Mouse (Mus musculus): ENCODE measurements around the gene Cdr2l.
A peak's percentile ranks its signal among the peaks of the same experiment; 100 is the strongest.

The Cdr2l gene

DNA sequence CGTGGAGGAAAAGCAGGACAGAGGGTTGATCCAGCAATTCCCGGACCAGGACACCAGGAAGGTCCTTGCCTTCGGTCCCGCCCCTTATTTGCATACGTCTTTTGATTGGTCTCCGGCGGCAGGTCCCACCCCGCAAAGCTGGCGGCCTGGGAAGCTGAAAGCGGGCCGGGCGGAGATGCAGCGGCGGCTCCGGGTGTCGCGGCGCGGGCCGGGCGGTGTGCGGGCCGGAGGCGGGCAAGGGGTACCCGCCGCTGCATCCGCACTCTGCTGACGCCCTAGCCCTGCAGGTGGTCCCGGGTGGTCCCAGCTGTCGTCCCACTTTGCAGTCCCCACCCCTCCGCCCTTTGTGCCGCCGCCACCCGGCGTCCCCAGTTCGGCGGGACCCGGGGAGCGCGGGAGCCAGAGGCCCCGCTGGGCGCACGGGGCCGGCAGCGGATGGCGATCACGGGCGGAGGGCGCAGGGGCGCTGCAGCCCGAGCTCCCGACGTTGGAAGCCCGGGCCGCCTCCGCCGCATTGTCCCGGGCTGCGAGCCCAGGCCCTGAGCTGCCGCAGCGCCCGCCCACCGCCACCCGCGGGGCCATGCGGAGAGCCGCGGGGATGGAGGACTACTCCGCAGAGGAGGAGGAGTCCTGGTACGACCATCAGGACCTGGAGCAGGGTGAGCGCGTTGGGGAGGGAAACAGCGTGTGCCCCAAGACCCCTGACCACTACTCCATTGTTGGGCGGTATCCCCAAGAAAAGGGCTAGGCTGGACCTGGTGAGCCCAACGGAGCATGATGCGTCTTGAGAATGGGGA is at the start of gene Cdr2l:
Cdr2l (plus strand) TSS at position 174 of the 797 bp plus-strand sequence.
- DNase-seq: peak; percentile 91 to 92

- no peak for DNase-seq
These were observed 47.2 kb upstream of the Cdr2l start, which contains the start of gene Otop3 for GRCm38 (mm10) chr11:115334531-115334930. Gene Otop3, plus strand, starts transcription at chr11:115334731.

- DNase-seq: no peak
These were observed 46.5 kb upstream of the Cdr2l start for GRCm38 (mm10) chr11:115335223-115335622.

- DNase-seq: no peak
These were observed 45.6 kb upstream of the Cdr2l start for GRCm38 (mm10) chr11:115336115-115336514.

DNA sequence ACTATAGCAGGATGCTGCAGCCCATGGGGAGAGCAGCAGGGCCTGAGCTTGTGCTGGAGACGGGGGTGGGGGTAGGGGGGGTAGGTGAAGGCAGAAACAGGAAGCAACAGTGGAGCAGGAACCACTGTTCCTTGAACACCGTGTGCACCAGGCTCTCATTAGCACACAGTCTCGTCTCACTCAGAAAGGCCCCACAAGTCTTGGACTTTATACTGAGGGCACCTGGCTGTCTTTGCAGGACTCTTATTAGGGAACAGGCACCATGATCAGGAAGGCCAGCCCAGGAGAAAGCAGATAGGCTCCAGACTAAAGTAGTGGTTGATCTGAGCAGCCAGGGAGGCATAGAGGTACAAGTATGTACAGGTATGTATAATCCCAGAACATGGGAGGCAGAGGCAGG is 44.4 kb upstream of the Cdr2l start:
- no peak for DNase-seq

DNA sequence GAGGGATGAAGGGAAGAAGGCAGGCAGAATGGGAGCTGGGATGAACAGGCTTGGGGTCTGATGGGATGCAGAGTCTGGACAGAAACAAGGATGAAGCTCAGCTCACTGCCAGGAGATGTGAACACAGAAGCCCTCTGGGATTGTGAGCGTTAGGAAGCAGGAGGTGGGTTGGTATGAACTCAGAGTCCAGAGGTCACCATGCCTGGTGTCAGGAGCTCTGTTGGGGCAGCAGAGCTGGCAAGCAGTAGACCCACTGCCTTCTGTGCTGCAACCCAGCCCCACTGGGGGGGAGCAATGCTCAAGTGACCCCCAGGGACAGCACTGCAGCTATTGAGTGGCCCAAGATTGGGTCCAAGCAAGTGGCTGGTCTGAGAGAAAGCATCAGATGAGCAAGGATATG is 43.9 kb upstream of the Cdr2l start:
- DNase-seq: no peak

- DNase-seq: no peak
These were observed 40.5 kb upstream of the Cdr2l start for GRCm38 (mm10) chr11:115341246-115341645.

- DNase-seq: no peak
These were observed 39.9 kb upstream of the Cdr2l start for GRCm38 (mm10) chr11:115341866-115342265.

GRCm38 (mm10) chr11:115344967-115345366 is 36.7 kb upstream of the Cdr2l start:
- DNase-seq: no peak

DNA sequence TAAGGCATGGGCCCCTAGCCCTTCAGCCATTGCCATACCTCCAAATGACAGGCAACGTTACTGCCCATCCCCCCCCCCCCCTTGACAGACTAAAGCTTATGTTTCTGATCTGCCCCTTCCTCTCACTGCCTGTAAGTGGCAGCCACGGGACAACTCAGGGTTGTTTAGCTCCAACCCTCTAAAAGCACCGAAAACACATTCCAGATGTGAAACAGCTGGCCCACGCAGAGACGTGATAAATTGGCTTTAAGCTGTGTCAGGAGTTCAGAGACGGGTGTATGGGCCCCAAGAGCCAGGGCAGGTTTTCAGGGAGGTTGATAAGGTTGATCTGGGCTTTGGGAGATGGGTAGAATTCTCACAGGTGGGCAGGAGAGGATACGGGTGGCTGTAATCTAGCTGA is 36.2 kb upstream of the Cdr2l start:
- DNase-seq: no peak

DNA sequence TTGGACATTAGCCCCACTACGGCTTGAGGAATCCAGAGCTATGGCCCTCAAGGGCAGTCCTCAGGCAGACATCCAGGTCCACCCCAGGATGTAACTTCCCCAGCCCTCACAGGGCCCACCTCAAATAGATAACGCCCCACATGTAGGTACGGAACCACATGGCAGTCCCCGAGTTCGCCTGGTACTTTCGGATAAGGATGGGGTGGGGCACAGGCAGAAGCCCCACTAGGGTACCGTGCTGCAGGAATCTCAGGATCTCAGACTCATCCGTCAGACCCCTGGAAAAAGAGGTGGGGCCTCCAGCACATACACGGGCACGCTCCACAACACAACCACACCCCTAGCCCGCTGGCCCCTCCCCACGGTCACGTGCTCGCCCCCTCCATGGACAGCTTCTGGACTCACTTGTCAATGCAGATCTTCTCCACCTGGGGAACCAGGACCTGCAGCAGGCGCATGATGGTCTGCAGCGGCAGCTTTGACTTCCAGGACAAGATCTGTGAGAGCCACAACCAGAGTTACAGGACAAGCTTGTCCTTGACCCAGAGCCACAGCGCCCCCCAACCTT is 33.0 kb upstream of the Cdr2l start:
- no peak for DNase-seq

DNA sequence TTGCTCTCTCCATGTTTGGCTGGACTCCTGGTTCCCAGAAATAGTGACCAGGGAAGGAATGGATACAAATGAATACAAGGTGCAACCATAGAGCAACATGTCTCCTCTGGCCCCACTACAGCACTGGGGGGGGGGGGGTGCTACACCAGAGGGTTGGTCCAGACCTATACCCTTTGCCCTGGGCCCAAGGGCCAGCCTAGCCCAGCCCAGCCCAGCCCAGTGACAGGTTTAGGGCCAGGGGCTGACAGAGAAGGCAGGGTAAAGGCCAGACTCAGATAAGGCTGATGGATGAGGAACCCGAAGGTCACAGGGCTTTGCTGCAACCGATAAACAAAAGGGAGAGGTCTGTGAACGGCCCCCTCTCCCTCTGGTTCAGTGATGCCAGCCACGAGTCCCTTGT is 31.7 kb upstream of the Cdr2l start:
- no peak for DNase-seq

DNA sequence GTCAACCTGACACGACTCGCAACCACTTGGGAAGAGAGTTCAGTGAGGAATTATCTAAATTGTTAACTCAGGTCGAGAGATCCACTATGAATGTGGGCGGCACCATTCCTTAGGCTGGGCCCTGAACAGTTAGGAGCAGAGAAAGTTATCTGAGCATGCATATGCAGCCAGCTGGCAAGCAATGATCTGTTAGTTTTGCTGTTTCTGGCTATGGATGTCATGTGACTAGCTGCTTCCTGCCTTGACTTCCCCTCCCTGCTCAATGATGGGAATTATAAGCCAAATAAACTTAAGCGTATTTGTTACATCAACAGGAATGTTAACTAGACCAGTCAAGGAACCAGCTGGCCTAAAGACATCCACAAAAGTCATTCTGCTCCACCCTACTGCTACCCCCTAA is 28.3 kb upstream of the Cdr2l start:
- DNase-seq: no peak

- peak; percentile 75 for DNase-seq
These were observed 27.5 kb upstream of the Cdr2l start for GRCm38 (mm10) chr11:115354183-115354582.

GRCm38 (mm10) chr11:115358468-115358867 is 23.2 kb upstream of the Cdr2l start:
- peak; percentile 84 to 88 for DNase-seq

- DNase-seq: no peak
These were observed 22.4 kb upstream of the Cdr2l start for GRCm38 (mm10) chr11:115359293-115359692.

- no peak for DNase-seq
These were observed 22.0 kb upstream of the Cdr2l start for GRCm38 (mm10) chr11:115359726-115360125.

- peak in 1 of 2 experiments; percentile 37 for DNase-seq
These were observed 17.6 kb upstream of the Cdr2l start for GRCm38 (mm10) chr11:115364136-115364535.

- DNase-seq: peak; percentile 43 to 44
These were observed 15.5 kb upstream of the Cdr2l start for GRCm38 (mm10) chr11:115366039-115366705.

DNA sequence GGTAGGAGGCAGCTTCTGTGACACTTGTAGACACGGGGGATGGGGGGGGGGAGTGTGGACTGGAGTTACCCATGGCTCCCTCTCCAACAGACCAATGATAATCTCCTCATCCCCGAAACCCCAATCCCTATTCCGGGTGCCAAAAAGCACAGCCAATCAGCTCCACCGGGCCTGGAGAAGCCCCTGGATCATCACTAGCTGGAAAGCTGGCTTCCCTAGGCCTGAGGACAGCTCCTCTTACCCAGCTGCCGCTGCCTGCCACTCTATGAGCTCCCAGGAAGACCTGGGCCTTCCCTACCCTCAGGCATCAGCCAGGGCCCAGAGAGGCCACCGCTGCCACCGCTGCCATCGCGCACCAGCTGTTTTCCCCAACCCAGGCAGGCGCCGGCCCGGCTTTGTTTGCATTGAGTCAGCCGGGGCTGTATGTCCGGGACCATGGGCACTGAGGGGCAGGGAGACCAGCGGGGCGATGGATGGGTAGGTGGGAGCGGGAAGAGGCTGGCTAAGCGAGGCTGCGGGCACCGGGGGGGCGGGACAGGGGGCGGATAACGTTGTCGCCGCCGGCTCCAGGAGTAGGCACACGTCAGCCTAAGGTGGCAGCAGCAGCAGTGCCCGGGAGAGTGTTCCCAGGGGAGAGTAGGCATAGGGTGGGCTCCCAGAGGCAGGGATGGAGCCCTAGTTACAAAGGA is 14.9 kb upstream of the Cdr2l start:
- DNase-seq: peak; percentile 57 to 60

- DNase-seq: peak; percentile 86 to 92
These were observed 14.2 kb upstream of the Cdr2l start, which contains the start of gene Hid1 for GRCm38 (mm10) chr11:115367395-115367944. Gene Hid1, minus strand, starts transcription at chr11:115367756.

DNA sequence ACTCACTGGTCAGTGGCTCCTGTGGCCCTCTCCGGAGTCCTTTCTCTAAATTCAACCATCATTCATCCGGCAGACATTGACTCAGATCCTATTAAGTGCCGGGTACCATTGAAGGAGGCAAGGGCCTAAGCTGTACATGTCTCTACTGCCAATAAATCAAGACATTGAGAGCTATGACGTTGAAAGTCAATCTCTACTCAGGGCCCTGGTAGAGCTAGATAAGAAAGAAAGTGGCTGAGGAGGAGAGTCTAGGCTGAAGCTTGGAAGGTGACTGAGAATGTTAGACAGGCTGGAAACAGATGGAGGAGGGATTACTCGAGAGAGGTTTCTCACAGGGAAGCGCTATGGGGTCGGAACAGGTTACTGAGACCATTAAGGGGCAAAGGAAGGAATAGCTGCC is 11.3 kb upstream of the Cdr2l start:
- no peak for DNase-seq

- no peak for DNase-seq
These were observed 10.4 kb upstream of the Cdr2l start for GRCm38 (mm10) chr11:115371354-115371753.

Data from cerebellum, postnatal 36 days (tissue).